Mouse (Mus musculus) embryonic facial prominence, embryonic 10.5 days (tissue): ENCODE results near the gene Ublcp1. TPM values are rescaled to one million over a fixed set of nuclear protein-coding genes. Genes with fewer than 3 reads are reported as not detected.

Experiments
- DNase-seq: peaks from one replicate; pipeline ENCODE4 v3.0.0-alpha.2; 2017; ENCODE audit warnings: low spot score
- H3K27ac ChIP-seq: fragments of 300-500 bp; sonication (generic); replicated peaks from 2 replicates; pipeline ENCODE4 v1.5.1; 2016; ENCODE audit warnings: mild to moderate bottlenecking
- H3K27me3 ChIP-seq: fragments of 300-500 bp; sonication (generic); replicated peaks from 2 replicates; pipeline ENCODE4 v1.6.1; 2016; ENCODE audit warnings: low read depth, mild to moderate bottlenecking; ENCODE audit not compliant: poor library complexity, severe bottlenecking
- H3K36me3 ChIP-seq: fragments of 300-500 bp; sonication (generic); replicated peaks from 2 replicates; pipeline ENCODE4 v1.6.1; 2016; ENCODE audit warnings: mild to moderate bottlenecking, moderate library complexity
- H3K4me1 ChIP-seq: fragments of 300-500 bp; sonication (generic); 2 replicates; pipeline ENCODE4 v1.6.1; 2016
- H3K4me3 ChIP-seq: fragments of 300-500 bp; sonication (generic); 2 replicates; pipeline ENCODE4 v1.5.1; 2016; ENCODE audit warnings: mild to moderate bottlenecking, moderate library complexity
- H3K9me3 ChIP-seq: fragments of 300-500 bp; sonication (generic); 2 replicates; pipeline ENCODE4 v1.6.1; 2016; ENCODE audit warnings: mild to moderate bottlenecking
- WGBS: fragments of 180-500 bp; shearing (Covaris S2); methylation state at CpG from one replicate; pipeline ENCODE4 v1.1.7; 2016; 5-methylcytosine and 5-hydroxymethylcytosine counted together
- microRNA-seq: library from miRNA; unstranded; fragments of <30 nt; microRNA quantifications from one replicate; pipeline ENCODE4, GENCODE M21; 2017
- polyA plus RNA-seq: library from polyadenylated mRNA; unstranded; fragments of >200 nt; fragmentation: Nextera tagmentation; extraction: Ambion mirVana; gene quantifications from 2 replicates; pipeline ENCODE4 v1.2.1, GENCODE M21; 2016

The Ublcp1 gene
- polyA plus RNA-seq, 1 experiment from 2014 or later: 71.6 TPM

DNA sequence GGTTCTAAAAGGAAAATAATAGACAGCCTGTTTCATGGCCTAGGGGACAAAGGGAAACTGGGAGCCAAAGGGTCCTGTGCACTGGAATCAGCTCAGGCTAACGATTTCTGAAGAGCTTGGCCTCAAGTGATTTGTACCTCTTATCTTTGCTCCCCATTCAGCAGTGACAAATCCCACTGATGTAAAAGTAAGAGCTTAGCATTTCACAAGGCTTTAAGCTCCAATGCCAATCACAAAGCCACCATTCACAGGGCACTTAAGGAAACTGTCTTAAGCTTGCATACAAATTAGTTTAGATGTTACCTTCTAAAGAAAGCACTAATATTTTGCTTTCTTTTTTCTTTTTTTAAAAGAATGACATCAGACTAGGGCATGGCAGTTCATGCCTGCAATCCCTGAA is 64.3 kb downstream of the Ublcp1 start:
- H3K27me3 ChIP-seq: no peaks in the 10 kb centered on the region
- no peaks in the 10 kb centered on the region for H3K36me3 ChIP-seq
- H3K4me3 ChIP-seq: no peak overlapping the region
- DNase-seq: no peak
- H3K9me3 ChIP-seq: no peaks in the 10 kb centered on the region
- no peak overlapping the region for H3K27ac ChIP-seq
- WGBS: 6% methylated on average over 1 of the region's 1 CpGs
- H3K4me1 ChIP-seq: 0 out of 2 replicates have a peak, but pooled peaks cover 5% of the 10 kb centered on the region

DNA sequence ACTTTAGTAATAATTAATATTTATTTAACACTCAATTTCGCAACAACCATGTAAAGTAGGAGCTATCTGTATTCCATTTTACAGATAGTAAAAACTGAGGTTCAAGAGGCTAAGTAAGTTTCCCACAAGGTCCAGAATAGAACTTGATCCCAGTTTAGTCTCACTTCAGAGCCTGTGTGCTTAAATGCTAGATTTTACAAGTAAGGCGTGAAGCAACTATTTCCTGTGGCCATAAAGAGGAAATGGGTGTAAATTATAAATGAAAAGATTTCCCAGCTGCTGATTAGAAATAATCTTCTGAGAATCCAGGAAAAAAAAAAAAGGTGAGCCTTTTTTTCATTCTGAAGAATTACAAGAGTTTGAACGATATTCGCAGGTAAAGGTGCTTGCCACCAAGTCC is 65.2 kb downstream of the Ublcp1 start:
- DNase-seq: no peak
- WGBS: 90% methylated on average over 4 of the region's 4 CpGs
- no peaks in the 10 kb centered on the region for H3K9me3 ChIP-seq
- H3K4me1 ChIP-seq: 0 out of 2 replicates have a peak, but pooled peaks cover 5% of the 10 kb centered on the region
- no peak overlapping the region for H3K4me3 ChIP-seq
- no peak overlapping the region for H3K27ac ChIP-seq
- H3K27me3 ChIP-seq: no peaks in the 10 kb centered on the region; the same call in 1 of the 2 replicates
- no peaks in the 10 kb centered on the region for H3K36me3 ChIP-seq

Small RNA genes within 50 kb of the gene (microRNA-seq; reads per million reads assigned to microRNA genes)
- not detected for gene Gm22121

Other genes starting within 250 kb of the Ublcp1 start
- not detected in 2 replicates for gene Il12b, start 70.4 kb downstream of the Ublcp1 start, polyA plus RNA-seq
- 87.3 and 90.3 TPM in 2 replicates for gene Rnf145, start 48.5 kb upstream of the Ublcp1 start, polyA plus RNA-seq
- 38.5 and 41.9 TPM in 2 replicates for gene Ebf1, start 146.8 kb upstream of the Ublcp1 start, polyA plus RNA-seq